Mouse (Mus musculus): ENCODE measurements around the gene Grpel1. TPM values are rescaled to one million over a fixed set of nuclear protein-coding genes. Genes with fewer than 3 reads are reported as not detected.

Grpel1 gene
- polyA plus RNA-seq, 1 experiment from 2014 or later, result 58.4 TPM

GRCm38 (mm10) chr5:36446166-36446890 lies 18.5 kb upstream of the Grpel1 start:
- H3K36me3 ChIP-seq, result no peaks in the 10 kb centered on the region
- H3K9me3 ChIP-seq, result no peaks in the 10 kb centered on the region
- no peak overlapping the region for H3K27ac ChIP-seq
- no peak overlapping the region for H3K4me3 ChIP-seq
- WGBS, result 43% methylated on average over 9 of the region's 9 CpGs
- H3K27me3 ChIP-seq (ENCODE audit: insufficient read depth, poor library complexity, severe bottlenecking), result peaks cover 16% of the 10 kb centered on the region; the same call in 1 of the 2 replicates
- no peak for DNase-seq (ENCODE audit: low spot score)
- peaks cover 20% of the 10 kb centered on the region for H3K4me1 ChIP-seq (replicated peaks)

GRCm38 (mm10) chr5:36447872-36448271 lies 16.9 kb upstream of the Grpel1 start:
- Histone ChIP-seq H3K27ac (no peak overlapping the region), H3K4me1 (replicated peaks) (peaks cover 29% of the 10 kb centered on the region), H3K27me3 (ENCODE audit: insufficient read depth, poor library complexity, severe bottlenecking) (peaks cover 16% of the 10 kb centered on the region; the same call in 1 of the 2 replicates), H3K9me3 (no peaks in the 10 kb centered on the region), H3K4me3 (no peak overlapping the region), H3K36me3 (no peaks in the 10 kb centered on the region)
- WGBS, result 94% methylated on average over 12 of the region's 12 CpGs
- DNase-seq (ENCODE audit: low spot score), result no peak

- no peak for DNase-seq (ENCODE audit: low spot score)
- H3K27me3 ChIP-seq (ENCODE audit: insufficient read depth, poor library complexity, severe bottlenecking), result peaks cover 13% of the 10 kb centered on the region
- peaks cover 29% of the 10 kb centered on the region for H3K4me1 ChIP-seq (replicated peaks)
- H3K4me3 ChIP-seq, result no peak overlapping the region
- 83% methylated on average over 6 of the region's 6 CpGs for WGBS
- H3K9me3 ChIP-seq, result no peaks in the 10 kb centered on the region
- H3K27ac ChIP-seq, result no peak overlapping the region
- no peaks in the 10 kb centered on the region for H3K36me3 ChIP-seq
Observed at GRCm38 (mm10) chr5:36449710-36450358, 15.0 kb upstream of the Grpel1 start.

GRCm38 (mm10) chr5:36451119-36451518 lies 13.7 kb upstream of the Grpel1 start:
- Histone ChIP-seq H3K27ac (no peak overlapping the region), H3K27me3 (ENCODE audit: insufficient read depth, poor library complexity, severe bottlenecking) (peaks cover 4% of the 10 kb centered on the region; the same call in 1 of the 2 replicates)
- 28% methylated on average over 9 of the region's 10 CpGs for WGBS

DNA sequence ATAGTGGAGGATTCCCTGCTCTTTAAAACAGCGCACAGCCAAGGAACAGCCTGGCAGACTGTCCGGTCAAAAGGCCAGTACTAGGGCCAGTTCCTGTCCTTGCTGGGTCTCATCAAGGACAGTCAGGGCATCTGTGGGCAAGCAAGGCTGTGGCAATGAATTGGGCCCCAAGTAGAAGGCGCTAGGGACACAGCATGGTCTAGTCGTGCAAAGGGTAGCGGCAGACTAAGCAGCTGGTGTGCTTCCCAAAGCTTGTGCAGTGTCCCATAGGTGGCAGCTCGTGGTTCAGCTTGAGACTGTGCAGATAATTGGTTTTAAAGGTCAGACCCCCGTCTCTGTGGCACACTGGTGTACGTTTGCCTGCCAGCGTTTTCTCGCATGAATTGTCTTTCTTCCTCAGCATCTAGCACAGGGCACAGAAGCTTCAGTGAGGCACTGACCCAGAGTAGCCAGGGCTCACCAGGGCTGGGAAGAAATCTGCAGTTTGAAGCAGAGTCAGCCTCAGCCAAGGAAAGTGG lies 12.9 kb upstream of the Grpel1 start:
- Histone ChIP-seq H3K36me3 (no peaks in the 10 kb centered on the region), H3K4me1 (replicated peaks) (peaks cover 14% of the 10 kb centered on the region), H3K9me3 (no peaks in the 10 kb centered on the region), H3K27ac (no peak overlapping the region), H3K4me3 (no peak overlapping the region), H3K27me3 (ENCODE audit: insufficient read depth, poor library complexity, severe bottlenecking) (peaks cover 5% of the 10 kb centered on the region; the same call in 1 of the 2 replicates)
- WGBS, result 67% methylated on average over 10 of the region's 10 CpGs
- no peak for DNase-seq (ENCODE audit: low spot score)

More at GRCm38 (mm10) chr5:36451119-36451518, 13.7 kb upstream of the Grpel1 start:
- Histone ChIP-seq H3K4me1 (replicated peaks) (peaks cover 22% of the 10 kb centered on the region), H3K9me3 (no peaks in the 10 kb centered on the region), H3K4me3 (no peak overlapping the region), H3K36me3 (no peaks in the 10 kb centered on the region)
- DNase-seq (ENCODE audit: low spot score), result peak; percentile 21

DNA sequence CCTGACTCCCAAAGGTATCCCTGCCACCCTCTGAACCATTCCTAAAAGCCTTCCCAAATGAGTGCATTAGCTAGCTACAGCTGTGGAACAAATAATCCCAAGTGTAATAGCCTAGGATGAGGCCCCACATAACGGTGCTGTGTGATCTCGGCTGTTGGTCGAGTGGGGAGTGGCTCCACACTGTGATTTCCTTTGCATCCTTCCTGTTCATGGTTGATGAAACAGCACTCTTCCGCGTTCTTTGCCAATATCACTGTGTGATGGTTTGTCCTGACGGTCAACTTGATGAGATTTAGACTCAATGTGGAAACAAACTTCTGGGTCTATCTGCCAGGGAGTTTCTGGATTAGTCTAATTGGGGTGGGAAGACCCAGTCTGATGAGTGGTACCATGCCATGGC lies 12.0 kb upstream of the Grpel1 start:
- no peak overlapping the region for H3K27ac ChIP-seq
- H3K27me3 ChIP-seq (ENCODE audit: insufficient read depth, poor library complexity, severe bottlenecking), result peaks cover 9% of the 10 kb centered on the region; the same call in 1 of the 2 replicates
- no peaks in the 10 kb centered on the region for H3K36me3 ChIP-seq
- no peak for DNase-seq (ENCODE audit: low spot score)
- no peak overlapping the region for H3K4me3 ChIP-seq
- H3K9me3 ChIP-seq, result no peaks in the 10 kb centered on the region
- 87% methylated on average over 6 of the region's 6 CpGs for WGBS
- H3K4me1 ChIP-seq (replicated peaks), result peaks cover 14% of the 10 kb centered on the region

DNA sequence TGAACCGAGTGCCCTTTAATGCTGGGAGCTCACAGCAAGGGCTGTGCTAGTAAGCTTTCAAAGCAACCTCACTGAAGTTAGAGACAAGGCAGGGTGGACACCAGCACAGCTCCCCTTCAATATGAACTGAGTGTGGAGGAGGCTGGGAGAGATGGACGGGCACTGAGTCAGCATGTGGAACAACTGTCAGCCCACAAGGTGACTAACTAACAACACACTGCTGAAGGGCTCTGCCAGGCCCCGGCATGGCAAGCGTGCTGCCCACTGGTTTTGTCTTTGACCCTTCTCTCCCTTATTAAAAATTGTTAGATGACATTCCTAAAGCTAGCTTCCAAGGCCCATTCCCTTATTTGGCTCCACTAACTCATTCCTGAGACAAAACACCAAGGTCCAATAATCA lies 7.1 kb upstream of the Grpel1 start:
- H3K36me3 ChIP-seq, result no peaks in the 10 kb centered on the region
- H3K9me3 ChIP-seq, result no peaks in the 10 kb centered on the region
- DNase-seq (ENCODE audit: low spot score), result no peak
- H3K4me3 ChIP-seq, result no peak overlapping the region
- WGBS, result 85% methylated on average over 4 of the region's 4 CpGs
- peaks cover 9% of the 10 kb centered on the region; the same call in 1 of the 2 replicates for H3K27me3 ChIP-seq (ENCODE audit: insufficient read depth, poor library complexity, severe bottlenecking)
- H3K27ac ChIP-seq, result no peak overlapping the region
- peaks cover 13% of the 10 kb centered on the region for H3K4me1 ChIP-seq (replicated peaks)

DNA sequence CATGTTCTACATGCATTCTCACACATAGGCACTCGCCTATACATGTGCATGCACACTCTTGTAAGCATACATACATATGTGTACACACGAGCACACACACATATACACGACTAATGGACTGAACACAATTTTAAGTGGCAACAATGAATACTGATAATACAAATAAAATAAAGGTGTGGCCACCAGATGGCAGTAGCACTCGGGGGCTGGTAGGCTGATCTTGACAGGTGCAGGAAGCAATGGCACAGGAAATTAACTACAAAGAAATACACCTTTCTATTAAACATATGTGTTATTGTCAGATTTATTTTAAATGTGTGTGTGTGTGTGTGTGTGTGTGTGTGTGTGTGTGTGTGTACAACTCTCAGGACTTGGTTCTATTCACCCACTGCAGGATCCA lies 5.9 kb upstream of the Grpel1 start:
- peaks cover 9% of the 10 kb centered on the region; the same call in 1 of the 2 replicates for H3K27me3 ChIP-seq (ENCODE audit: insufficient read depth, poor library complexity, severe bottlenecking)
- 22% methylated on average over 4 of the region's 4 CpGs for WGBS
- peak; percentile 45 for DNase-seq (ENCODE audit: low spot score)

DNA sequence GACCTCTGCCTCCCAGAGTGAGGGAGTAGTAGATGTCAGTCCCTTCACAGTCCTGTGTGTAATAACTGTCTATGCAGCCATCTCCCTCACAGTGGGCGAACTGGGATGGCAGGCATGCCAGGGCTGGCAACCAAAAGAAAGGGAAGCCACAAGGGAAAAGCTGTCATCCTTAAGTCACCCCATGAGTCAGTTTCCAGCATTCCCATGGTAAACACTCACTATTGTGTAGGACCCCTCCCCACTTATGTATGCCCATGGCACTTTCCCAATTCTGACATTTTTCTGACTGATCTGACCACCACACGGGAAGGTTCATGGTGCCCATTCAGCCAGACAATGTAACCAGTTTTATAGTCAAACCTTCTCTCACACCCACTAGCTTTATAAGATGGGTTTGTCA lies 4.1 kb upstream of the Grpel1 start:
- no peak overlapping the region for H3K27ac ChIP-seq
- no peaks in the 10 kb centered on the region for H3K9me3 ChIP-seq
- no peak overlapping the region for H3K4me3 ChIP-seq
- DNase-seq (ENCODE audit: low spot score), result no peak
- H3K36me3 ChIP-seq, result no peaks in the 10 kb centered on the region
- WGBS, result 87% methylated on average over 2 of the region's 2 CpGs
- peaks cover 38% of the 10 kb centered on the region for H3K4me1 ChIP-seq (replicated peaks)
- H3K27me3 ChIP-seq (ENCODE audit: insufficient read depth, poor library complexity, severe bottlenecking), result 0 out of 2 replicates have a peak, but pooled peaks cover 5% of the 10 kb centered on the region

More for the DNA sequence above, 5.9 kb upstream of the Grpel1 start:
- no peaks in the 10 kb centered on the region for H3K36me3 ChIP-seq
- no peak overlapping the region for H3K4me3 ChIP-seq
- H3K4me1 ChIP-seq (replicated peaks), result peaks cover 25% of the 10 kb centered on the region
- H3K9me3 ChIP-seq, result no peaks in the 10 kb centered on the region
- no peak overlapping the region for H3K27ac ChIP-seq

DNA sequence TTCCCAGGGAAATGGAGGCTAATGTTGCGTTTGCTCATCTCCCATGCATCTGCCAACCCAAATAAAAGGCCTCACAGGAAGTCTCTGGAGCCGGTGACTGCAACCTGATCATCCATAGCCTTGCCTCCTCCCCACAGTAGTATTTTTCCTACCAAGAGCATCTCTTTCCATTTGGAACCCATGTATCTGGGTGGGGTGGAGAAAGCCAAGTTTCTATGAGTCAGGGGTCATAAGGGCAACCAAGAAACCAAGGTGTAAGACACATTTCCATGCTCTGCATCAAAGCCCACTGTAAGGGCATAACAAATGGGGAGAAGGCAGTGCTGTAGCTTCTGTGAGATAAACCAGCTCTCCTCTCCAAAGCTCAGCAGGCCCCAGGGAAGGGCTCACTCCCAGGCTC lies 3.6 kb upstream of the Grpel1 start:
- Histone ChIP-seq H3K27ac (no peak overlapping the region), H3K4me3 (no peak overlapping the region), H3K36me3 (no peaks in the 10 kb centered on the region), H3K27me3 (ENCODE audit: insufficient read depth, poor library complexity, severe bottlenecking) (0 out of 2 replicates have a peak, but pooled peaks cover 5% of the 10 kb centered on the region), H3K9me3 (no peaks in the 10 kb centered on the region), H3K4me1 (replicated peaks) (peaks cover 43% of the 10 kb centered on the region)
- DNase-seq (ENCODE audit: low spot score), result no peak
- 67% methylated on average over 2 of the region's 2 CpGs for WGBS

- Histone ChIP-seq H3K27ac (no peak overlapping the region), H3K4me3 (no peak overlapping the region), H3K4me1 (replicated peaks) (peaks cover 50% of the 10 kb centered on the region), H3K36me3 (peaks cover 9% of the 10 kb centered on the region; the same call in 1 of the 2 replicates), H3K27me3 (ENCODE audit: insufficient read depth, poor library complexity, severe bottlenecking) (no peaks in the 10 kb centered on the region), H3K9me3 (no peaks in the 10 kb centered on the region)
- 23% methylated on average over 7 of the region's 7 CpGs for WGBS
- DNase-seq (ENCODE audit: low spot score), result peak; percentile 76
Observed at GRCm38 (mm10) chr5:36462810-36463209, 2.0 kb upstream of the Grpel1 start.

GRCm38 (mm10) chr5:36463391-36463790 lies 1.4 kb upstream of the Grpel1 start:
- peaks cover 50% of the 10 kb centered on the region for H3K4me1 ChIP-seq (replicated peaks)
- no peaks in the 10 kb centered on the region for H3K9me3 ChIP-seq
- no peaks in the 10 kb centered on the region for H3K27me3 ChIP-seq (ENCODE audit: insufficient read depth, poor library complexity, severe bottlenecking)
- peaks cover 15% of the 10 kb centered on the region; the same call in 1 of the 2 replicates for H3K36me3 ChIP-seq
- no peak overlapping the region for H3K27ac ChIP-seq
- DNase-seq (ENCODE audit: low spot score), result peak; percentile 15
- WGBS, result 27% methylated on average over 5 of the region's 5 CpGs
- no peak overlapping the region for H3K4me3 ChIP-seq

GRCm38 (mm10) chr5:36465889-36466288 lies 1.1 kb downstream of the Grpel1 start:
- 34% methylated on average over 8 of the region's 8 CpGs for WGBS
- Histone ChIP-seq H3K36me3 (peaks cover 40% of the 10 kb centered on the region), H3K4me3 (peak overlapping the region; percentile 99), H3K9me3 (no peaks in the 10 kb centered on the region), H3K27me3 (ENCODE audit: insufficient read depth, poor library complexity, severe bottlenecking) (no peaks in the 10 kb centered on the region), H3K4me1 (replicated peaks) (peaks cover 45% of the 10 kb centered on the region), H3K27ac (peak overlapping the region; percentile 90; the same call in 1 of the 2 replicates)
- DNase-seq (ENCODE audit: low spot score), result no peak

Data from hindbrain, embryonic 10.5 days (tissue).